Mouse (Mus musculus): Measurements from ENCODE around the gene Cwf19l2.
"Not testable (repeated sequence)": the region's sequence is repeated elsewhere in the genome, so short reads cannot be mapped to it uniquely, and the experiment has no call there.

Gene Cwf19l2

DNA sequence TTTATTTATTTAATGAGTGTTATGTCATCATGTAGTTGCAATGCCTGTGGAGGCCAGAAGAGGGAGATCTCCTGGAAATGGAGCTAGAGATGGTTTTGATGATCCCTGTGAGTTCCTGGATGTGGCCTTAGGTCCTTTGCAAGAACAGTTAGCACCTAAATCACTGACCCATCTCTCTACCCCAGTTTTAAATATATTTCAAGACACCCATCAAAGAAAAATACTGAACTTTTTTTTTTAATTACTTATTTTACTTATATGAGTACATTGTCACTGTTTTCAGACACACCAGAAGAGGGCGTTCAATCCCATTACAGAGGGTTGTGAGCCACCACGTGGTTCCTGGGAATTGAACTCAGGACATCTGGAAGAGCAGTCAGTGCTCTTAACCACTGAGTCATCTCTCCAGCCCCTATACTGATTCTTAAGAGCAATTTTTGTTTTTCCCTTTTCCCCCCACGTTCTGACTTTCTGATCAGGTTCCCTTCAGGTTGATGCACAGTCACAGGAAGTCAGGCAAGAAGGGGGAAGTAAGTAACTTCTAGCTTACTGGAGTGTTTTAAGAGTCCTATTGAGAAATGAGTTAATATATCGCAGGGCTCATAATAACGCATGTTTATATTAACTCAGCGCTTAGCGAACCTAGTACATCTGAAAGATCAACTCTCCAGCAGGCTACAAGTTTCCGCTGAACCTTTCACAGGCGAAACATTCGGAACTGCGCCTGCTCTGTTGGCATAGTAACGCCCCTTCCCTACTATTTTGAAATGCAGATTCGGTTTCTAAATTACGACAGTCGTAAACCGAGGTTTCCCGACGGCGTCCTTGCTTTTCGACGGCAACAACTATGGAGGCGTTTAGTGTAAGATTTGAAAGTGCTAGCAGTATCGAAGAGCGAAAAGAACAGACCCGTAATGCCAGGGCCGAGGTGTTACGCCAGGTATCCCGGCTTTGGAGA is at the start of gene Cwf19l2:
Gene Cwf19l2, plus strand, starts transcription at position 342 of the 958 bp plus-strand sequence.
- peak; percentile 84 to 94 for DNase-seq

DNA sequence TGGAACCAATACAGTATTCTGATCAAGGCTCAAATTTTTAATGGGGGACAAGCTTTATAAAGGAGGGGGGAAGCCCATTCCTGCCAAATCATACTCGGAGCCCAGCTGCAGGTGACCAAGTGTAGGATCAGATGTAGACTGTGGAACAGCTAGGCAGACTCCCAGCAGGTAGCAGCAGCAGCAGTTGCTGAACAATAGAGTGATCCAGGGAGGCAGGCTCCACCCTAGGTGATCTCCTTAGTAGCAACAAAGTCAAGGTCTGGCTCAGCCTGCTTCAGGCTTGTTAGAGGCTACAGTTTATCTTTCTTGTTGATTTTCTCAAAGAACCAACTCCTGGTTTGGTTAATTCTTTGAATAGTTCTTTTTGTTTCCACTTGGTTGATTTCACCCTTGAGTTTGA is 27.1 kb upstream of the Cwf19l2 start:
- DNase-seq: not testable (repeated sequence)

DNA sequence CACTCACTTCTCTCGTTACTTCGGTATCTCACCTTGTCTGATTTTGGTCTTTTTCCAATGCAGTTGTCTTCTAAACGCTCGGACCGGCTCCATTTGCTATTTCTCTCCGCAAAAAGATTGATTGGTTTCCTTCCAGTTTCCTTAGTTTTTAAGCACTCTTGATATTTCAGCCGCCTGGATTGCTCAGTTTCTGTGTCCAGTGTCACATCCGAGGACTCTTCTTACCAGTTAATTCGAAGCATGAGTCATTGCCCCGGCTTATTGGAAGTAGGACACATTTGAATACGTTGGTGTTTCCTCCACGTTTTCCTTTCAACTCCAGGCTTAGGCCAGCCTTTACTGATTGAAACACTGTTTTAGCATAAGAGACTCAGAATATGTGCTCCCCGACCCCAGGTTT is 980 bp downstream of the Cwf19l2 start:
- DNase-seq: peak; percentile 3 to 7

DNA sequence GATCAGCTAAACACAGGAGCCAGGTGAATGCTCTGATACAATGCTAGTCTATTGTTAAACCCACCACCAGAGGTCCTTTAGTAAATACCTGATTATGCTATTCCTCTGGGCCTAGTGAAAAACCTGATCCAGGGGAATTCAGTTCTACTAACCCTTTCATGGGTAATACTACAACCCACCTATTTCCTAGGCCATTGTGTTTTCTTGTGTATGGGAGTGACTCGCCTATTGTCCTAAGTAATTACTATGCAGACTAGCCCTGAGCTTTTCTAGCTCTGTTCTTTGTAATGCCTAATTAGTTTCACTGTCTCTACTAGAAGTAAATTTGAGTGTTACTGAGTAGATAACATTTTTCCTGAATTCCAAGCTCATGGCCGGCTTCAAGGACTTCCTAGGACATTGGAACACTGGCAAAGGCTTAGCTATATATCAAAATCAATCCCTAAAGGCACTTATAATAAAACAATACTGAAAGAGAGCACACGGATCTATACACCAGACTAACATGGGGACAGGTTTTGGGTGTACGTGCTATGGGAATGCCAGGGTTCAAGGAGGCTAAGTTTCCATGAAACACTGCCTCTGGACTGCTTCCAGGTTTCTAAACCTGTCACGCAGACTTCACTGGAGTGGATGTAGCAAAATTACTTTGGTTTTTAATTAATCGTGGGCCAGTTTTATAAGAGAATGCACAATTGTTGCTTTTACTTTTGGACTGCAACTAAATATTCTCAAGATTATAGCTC is 36.3 kb downstream of the Cwf19l2 start:
- not testable (repeated sequence) for DNase-seq

DNA sequence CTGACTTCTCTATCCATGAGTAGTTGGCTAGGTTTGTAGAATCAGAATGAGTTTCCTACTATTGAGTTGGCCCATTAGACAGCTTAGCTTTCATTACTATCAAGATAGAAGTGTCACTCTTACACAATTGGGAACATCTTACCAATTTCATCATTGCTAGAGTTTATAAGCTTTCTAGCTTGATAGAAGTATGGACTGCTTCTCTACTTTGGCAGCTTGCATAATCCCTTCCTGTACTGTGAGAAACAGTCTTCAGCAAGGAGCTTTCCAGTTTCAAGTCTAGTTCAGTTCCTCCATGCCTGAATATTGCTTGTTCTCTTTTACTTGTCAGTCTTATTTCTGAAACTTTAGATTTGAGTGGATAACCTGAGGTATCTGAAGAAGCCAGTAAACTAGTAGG is 68.5 kb downstream of the Cwf19l2 start:
- no peak for DNase-seq

DNA sequence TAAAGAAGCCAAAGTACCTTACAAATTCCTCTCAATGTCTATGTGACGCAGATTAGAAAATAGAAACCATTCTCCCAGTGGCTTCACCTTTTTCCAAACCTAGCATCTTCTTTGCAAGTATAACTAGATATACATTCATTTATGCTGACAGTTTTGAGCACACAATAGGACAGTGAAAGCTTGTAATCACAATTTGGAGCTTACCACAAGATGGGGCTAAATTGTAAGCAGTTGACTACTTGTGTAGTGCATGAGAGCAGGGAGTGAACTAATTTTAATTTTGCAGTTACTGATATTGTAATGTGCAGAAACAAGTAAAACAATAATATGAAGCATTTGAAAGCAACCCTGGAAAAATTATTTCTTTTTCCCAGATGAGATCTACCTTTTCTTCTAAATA is 115.3 kb downstream of the Cwf19l2 start:
- DNase-seq: no peak

GRCm38 (mm10) chr9:3519178-3519577 is 115.8 kb downstream of the Cwf19l2 start:
- DNase-seq: no peak

GRCm38 (mm10) chr9:3521031-3521430 is 117.6 kb downstream of the Cwf19l2 start:
- no peak for DNase-seq
